Mouse (Mus musculus): ENCODE measurements around the gene Shtn1.

The Shtn1 gene

DNA sequence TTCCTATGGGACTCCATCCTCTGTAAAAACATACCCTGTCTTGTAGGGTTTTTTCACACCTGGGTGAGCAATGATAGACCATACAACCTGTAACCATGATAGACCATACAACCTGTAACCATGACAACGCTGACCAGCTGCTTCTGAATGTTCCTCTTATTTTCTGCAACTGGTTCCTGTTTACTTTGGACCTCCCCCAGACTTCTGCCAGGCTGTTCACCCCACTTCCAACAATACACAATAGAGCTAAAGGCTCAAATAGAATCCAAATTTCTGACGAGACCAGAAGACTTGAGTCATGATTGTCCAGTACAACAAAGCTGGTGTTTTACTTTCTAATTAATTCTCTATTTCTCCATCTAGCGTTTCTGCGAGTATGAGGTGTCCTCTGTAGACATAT lies 23.8 kb downstream of the Shtn1 start:
- DNase-seq (ENCODE audit: low spot score) = no peak

DNA sequence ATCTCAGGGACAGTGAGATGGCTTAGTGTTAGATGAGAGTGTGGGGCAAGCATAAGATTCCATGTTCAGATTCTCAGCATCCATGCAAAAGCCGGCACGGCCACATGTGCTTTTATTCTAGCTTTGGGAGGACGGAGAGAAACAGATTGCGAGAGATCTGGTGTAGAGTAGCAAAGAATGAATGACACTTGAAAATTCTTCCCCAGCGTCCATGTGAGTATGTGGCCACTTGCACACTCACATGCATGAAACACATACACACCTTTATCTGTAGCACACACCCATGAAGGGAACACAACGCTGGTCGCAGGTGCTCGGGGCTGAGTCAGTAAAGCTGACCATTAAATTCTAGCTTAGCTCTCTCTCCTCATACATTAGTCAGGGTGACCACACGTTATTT lies 24.3 kb downstream of the Shtn1 start:
- DNase-seq (ENCODE audit: low spot score) = no peak

DNA sequence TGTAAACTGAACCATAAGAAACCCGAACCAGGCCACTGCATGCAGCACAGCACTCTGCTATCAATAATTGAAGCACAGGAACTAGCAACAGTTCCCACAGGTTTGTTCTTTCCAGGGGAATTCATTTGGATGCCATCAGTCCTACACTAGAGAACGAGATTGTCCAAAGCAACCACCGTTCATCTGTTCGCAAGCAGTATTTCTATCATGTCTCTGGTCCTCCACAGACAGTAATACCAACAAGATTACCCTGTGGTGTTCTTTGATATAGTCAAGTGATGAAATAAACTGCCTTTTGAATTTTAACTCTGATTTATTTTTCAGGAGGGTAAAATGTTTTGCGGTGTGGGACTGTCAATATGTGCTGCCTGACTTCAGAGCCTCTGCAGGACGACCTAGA lies 27.0 kb downstream of the Shtn1 start:
- DNase-seq (ENCODE audit: low spot score) = no peak

DNA sequence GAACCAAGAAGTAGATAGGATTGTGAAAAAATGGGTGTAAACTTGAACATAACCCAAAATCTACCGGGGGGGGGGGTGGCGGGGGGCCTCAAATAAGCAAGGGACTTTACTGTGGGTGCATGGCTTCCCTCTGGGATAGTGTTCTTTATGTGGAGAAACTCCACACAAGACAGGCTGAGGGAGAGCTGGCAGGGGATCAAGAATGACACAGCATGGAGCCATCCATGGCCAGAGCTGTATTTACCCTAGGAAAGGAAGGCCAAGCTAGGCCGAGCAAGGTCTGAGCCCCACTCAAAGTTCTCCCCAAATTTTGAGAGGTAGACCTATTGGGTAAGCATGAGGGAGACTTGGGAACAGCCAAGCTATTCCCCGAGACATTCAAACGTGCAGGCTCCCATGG lies 28.4 kb downstream of the Shtn1 start:
- DNase-seq (ENCODE audit: low spot score) = no peak

DNA sequence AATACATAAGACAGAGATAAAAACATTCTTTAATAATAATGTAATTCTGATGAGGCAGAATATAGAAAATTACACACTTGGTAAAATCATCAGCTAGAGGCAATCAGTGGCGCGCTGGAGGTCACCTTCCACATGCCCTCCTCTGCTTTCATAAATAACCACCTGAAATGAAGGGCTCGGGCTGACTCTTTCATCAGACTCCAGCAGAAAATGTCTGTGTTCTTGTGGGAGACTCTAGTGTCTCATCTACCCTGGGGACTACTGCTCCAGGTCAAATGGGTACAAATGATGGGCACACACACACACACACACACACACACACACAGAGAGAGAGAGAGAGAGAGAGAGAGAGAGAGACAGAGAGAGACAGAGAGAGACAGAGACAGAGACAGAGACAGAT lies 34.8 kb downstream of the Shtn1 start:
- no peak for DNase-seq (ENCODE audit: low spot score)

DNA sequence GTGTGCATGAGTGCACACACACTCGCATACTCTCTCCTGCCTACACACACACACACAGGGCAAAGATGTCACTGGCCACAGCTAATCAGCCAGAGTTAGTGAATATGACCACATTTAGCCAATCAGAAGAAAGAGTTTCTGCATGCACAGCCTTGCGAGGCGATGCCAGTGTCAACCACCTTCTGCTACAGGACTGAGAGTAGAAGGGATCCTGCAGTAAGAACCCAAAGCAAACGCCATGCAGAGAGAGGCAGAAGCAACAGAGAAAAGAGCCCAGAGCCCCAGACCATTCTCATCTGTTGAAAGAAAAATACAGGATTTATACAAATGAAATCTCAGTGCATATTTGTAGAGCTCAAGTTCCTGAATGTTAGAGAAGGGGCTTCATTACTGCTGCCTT lies 37.1 kb downstream of the Shtn1 start:
- DNase-seq (ENCODE audit: low spot score) = no peak

DNA sequence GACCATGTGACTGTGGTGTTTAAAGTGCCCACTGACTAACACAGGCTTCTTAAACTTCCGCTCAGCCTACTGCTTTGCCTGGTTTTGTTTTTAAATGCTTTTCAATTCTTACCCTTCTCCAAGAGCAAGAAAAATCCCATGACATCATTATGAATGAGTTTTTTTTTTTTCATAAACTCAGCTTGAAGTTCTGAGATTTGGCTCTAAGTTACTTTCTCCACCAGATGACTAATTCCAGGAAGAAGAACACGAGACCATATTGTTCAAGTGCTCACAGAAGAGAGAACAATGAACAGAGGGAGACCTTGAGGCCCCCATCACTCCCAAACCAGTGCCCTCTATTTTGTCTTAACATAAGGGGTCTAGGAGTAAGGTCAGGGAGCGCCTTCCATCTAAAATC lies 39.1 kb downstream of the Shtn1 start:
- no peak for DNase-seq (ENCODE audit: low spot score)

DNA sequence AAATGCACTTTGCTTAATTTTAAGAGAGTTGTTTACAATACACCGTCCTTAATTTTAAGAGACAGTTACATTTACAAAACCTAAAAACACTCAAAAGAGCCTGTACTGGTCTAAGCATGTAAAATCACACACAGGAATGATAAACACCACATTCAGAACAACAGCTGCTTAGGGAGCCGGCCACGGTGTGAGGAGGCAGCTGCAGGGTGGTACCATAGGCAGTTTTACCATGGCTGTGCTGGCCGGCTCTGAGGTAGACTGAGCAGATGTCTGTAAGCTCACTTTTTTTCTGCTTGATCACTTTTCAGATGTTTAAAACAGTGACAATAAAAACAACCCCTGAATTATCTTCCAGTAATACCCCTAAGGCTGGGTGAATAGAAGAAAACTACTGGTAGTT lies 42.7 kb downstream of the Shtn1 start:
- no peak for DNase-seq (ENCODE audit: low spot score)

DNA sequence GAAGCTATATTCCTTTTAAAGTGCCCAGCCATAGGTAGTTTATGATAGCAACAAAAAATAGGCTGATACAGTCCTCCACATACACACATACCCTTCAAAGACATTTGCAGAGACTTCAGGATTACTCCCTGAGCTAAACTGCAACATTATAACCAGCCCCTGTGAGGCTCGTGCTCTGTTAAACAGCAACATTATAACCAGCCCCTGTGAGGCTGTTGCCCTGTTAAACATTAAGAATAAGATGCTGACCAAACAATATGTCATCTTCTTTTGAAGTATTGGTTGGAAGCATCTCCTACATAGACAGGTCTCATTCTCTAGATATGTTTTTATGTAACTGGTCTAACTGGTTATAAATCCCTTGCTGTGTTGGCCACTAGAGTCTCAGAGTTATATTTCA lies 45.7 kb downstream of the Shtn1 start:
- no peak for DNase-seq (ENCODE audit: low spot score)

DNA sequence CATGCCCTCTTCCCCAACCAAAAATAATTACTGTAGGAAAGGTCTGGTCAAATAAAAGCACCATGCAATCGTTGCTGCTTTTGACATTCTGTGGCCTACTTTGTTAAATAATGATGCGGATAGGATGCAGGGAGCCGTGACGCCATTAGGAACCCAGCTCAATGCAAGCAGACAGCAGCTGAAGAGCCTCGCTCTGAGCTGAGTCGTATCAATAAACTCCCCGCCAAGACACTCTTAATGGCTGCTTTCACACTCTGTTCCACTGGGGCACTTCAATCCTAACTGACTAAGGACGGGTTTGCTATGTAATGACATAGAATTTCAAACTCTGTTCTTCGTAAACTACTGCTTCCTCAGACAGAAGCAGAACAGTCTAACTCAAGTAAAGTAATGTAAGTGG lies 46.9 kb downstream of the Shtn1 start:
- DNase-seq (ENCODE audit: low spot score) = no peak

DNA sequence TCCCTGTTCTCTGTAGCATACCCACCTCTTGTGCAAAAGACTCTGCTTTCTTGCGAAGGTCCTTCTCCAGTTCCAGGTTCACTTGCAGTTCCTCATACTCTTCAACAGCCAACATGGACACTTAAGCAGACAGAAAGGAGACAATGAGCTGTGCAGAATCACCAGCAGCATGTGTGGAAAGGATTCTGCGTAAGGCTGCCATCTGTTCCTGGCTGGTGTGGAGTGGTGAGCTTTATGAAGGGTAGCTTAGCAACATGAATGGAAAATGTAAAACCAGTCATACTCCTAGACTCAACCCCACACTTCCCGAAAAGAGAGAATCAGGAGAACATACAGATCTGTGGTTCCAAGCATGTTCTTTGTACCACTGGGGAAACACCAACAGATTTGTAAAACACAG lies 47.8 kb downstream of the Shtn1 start:
- DNase-seq (ENCODE audit: low spot score) = no peak

DNA sequence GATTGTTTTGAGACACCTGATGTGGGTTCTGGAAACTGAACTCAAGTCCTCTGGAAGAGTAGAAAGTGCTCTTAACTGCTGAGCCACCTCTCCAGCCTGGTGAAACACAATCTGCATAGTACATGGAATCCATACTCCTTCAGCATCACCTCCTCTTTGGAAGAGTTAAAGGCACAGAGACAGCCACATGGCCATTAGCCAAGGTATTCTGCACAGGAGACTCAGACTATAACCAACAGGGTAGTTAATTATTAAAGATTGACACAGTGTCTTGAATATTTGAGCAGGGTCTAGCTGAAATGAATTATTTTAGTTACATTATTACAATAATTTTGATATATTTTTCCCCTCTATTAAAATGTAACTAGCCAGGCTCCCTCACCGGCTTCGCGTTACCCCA lies 52.0 kb downstream of the Shtn1 start:
- no peak for DNase-seq (ENCODE audit: low spot score)

DNA sequence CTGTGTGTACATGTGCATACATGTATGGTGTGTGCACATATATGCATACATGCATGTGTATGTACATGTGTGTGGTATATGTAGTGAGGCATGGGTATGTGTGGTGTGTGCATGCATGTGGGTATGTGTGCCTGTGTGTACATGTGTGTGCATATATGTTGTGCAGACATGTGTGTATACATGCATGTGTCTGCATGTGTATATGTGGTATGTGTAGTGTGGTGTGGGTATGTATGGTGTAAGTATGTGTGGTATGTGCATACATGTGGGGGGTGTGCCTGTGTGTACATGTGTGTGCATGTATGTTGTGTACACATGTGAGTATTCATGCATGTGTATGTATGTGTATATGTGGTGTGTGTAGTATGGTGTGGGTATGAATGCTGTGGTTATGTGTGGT lies 54.3 kb downstream of the Shtn1 start:
- no peak for DNase-seq (ENCODE audit: low spot score)

DNA sequence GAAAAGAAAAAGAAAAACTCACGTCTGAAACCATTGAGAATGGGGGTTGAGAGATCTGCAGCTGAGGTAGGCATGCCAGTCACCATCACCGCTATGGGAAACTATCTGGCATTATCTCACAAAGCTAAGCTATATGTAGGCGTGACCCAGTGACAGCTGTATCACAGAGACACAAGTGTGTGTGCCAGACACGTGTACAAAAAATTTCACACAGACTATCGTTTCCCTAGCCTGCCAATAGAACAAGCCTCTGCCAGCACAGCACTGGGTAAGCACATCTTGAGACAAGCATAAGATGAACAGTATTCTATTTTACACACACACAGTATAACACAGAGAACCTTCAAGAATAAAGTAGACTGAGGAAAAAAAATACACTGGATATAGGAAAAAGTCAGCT lies 65.1 kb downstream of the Shtn1 start:
- no peak for DNase-seq (ENCODE audit: low spot score)

DNA sequence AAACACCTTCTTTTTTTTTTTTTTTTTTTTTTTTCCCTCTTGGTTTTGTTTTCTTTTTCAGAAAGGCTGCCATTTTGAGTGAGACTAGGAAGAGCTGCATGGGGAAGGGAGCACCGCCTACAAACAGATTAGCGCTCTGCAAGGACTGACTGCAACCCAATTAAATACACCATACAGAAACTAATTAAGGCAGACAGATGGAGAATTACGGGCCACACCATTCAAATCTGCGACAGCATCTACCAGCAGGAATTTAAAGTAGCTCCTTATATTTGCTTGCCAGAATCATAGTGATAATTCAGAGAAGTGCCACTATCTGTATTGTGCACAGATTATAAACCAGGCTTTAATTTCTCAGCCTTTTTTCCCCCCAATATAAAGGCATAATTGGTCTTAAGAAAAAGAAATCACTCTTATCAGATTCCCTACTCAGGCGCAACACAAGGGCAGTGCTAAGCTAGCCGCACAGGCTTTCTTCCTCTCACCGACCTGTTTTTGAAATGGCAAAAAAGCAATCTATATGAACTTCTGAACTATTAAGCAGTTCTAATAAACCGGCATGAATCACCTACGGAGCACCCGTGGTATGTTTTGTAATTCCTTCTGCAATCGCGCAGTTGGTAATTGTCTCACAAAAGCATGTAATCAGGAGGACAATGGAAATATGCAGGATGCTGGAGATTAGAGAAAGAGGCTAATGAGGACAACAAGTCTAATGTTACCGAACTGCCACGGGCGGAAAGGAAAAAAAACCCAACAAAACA lies 69.1 kb downstream of the Shtn1 start:
- DNase-seq (ENCODE audit: low spot score) = no peak

DNA sequence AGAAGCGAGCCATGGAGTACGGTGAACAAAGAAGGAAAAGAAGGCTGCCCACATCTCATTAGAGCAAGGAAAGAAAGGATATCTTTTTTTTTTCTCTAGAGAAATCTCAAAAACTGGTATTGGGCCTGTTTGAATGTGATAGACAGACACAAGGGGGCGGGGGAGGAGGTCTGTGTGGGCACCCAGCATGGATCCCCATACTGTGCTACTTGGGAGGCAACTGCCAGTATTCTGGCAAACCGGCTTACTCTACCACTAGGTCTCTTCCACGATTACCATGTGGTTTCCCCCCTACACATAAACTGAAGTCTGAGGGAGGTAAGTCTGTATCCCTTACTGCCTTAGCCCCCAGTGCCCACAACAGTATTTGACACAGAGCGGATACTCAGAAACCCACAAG lies 73.1 kb downstream of the Shtn1 start:
- no peak for DNase-seq (ENCODE audit: low spot score)

DNA sequence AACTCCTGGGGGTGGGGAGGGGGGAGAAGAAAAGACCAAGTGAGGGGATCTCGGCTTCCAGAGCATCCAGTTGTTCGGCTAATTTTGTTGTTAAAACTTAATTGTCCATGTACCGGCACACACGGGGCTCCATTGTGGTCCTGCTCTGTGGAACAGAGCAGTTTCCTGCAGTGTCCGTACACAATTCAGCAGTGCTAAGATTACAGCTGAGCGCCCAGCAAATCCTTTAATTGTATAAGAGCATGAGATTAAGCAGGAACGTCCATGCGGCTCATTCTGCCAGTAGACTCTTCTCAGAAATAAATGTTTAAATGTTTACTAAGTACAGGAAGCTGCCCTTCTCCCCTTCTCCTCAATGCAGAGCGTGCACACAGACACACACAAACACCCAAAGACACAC lies 94.3 kb downstream of the Shtn1 start:
- DNase-seq (ENCODE audit: low spot score) = no peak

DNA sequence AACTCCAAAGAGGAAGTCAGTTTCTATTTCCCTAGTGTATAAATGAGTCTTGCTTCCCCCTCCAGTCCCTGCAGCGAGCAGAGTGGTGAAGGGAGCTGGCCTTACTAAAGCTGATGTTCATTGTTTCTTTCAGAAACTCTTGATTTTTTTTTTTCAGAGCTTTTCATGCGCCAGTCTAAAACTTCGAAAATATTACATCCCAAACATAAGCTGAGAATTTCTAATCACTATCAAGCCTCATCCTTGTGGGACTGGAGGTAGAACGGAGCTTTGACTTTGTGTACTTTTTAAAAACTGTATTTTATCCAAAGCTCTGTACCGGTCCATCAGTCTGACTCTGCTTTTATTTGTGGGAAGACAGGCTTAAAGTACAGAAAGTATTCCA lies 95.9 kb downstream of the Shtn1 start:
- no peak for DNase-seq (ENCODE audit: low spot score)

DNA sequence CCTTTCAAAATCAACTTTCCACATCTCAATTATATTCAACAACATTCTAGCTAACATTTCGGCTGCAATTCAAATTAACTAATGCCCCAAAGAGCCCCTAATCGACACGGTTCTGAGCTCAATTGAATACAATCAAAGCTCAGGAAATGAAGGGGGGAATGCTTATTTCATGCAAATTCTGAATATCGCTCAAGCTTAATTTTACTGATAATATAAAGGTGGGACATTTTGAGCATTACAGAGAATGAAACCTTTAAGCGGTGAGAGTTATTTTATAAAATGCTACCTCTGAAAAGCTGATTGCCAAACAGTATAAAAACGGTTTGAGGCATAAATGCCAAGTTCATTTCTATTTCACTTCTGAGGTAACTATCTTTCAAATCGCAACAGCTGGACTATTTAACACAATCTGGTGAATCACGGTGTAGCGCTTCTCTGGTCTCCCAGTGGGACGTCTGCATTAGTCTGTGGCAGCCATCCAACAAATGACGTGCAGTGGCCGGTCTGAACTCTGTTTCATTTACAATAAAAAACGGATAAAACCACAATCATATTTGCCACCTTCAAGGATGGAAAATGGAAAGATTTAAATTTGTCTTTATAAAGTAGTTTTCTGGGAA lies 96.4 kb downstream of the Shtn1 start:
- DNase-seq (ENCODE audit: low spot score) = no peak

DNA sequence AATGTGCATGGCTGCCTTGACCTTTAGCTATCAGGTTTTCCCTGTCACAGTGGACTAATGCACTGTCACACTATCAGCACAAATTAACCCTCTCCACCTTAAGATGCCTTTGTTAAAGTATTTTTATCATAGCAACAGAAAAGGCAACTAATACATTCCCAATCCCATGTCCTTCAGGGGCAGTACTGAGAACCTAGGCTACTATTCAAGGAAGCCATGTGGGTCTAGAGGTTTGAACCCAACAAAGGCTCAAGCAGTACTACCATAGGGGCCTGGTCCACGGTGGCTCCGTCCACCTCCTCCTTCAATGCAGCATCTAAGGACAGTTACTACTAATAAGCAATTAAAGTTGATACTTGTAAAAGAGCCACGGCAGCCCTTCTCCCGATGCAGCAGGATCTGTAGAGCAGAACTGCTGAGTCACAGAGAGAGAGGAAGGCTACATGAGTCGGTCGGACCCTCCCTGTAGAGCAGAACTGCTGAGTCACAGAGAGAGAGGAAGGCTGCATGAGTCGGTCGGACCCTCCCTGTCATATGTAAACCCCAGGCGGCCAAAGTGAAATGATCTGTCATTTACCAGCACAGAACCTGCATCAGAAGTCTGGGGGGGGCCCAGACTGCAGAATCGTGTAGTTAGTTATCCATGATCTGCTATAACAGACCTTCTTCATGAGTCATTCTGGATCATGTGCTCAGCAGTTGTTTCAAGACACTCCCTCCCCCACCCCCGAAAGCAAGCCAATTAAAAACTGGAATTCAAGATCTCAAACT lies 97.3 kb downstream of the Shtn1 start:
- DNase-seq (ENCODE audit: low spot score) = no peak

DNA sequence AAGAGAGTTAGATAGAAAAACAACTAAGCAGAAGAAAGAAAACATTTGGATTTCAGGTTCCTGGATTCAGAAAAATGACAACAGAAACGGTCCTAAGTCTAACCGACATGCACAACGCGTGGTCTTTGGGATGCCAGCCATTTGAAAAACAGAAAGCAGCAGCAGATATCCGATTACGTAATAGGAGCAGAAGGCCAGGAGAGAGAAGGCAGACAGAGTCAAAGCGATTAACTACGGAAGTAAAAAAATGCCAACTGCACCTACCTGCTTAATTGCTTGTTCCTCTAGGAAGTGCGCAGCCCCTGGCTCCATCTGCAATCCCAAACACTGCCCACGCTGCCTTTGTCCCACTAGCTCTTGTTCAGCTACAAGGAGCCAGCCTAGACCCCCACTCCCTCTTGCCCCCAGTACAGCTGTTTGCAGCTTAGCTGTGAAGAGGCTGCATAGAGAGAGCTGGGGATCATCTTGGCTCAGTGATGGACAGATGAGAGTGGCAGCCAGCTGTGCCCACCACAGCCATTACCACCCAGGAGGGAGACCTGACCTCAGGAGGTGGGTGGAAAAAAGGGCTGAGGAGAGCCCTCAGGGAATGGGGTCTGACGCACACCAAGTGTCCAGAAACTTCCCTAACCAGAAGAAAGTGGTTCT lies 100.6 kb downstream of the Shtn1 start:
- no peak for DNase-seq (ENCODE audit: low spot score)

DNA sequence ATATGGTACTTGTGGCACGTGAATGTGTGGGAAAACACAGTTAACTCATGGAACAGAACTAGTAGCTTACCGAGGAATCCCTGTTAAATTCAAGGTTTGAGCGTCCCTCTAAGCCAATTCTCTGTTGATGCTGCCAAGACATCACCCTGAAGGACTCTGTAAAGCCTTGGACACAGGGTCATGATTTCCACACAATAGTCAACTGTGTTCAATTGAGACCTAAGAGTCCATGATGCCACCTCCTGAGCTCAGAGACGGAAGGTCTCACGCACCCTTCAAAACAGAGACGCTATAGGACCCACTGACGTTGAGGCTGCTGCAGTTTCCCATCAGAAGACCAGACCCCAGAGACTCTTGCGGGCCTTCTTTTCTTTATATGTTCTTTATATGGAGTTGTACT lies 101.8 kb downstream of the Shtn1 start:
- DNase-seq (ENCODE audit: low spot score) = no peak

DNA sequence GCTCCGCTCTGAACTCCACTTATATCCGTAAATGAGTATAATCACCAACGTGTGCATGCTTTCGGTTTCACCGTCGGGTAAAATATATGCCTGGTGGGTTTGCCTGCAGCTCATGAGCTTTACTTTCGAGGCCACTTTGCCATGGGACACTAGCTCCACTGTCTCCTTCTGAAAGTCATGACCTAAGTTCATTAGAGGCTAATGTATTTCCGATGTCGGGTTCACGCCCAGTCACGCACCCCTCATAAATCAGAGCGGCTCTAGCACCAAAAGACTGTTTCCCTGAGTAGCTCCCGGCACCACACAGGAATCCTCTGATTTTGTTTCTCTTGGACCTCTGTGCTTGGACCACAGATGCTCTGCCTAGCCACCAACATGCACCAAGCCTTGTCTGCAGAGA lies 105.1 kb downstream of the Shtn1 start:
- DNase-seq (ENCODE audit: low spot score) = no peak
